Mouse (Mus musculus): ENCODE results near the gene Gmds.

- TF ChIP-seq EP300 (IDR thresholded peaks at IDR 0.05; ENCODE audit: insufficient read depth, low read depth, low read length) = no peak
- no peak for TF ChIP-seq POLR2A (IDR thresholded peaks at IDR 0.05; ENCODE audit: insufficient read depth, low read length)
- no peak for TF ChIP-seq CTCF (IDR thresholded peaks at IDR 0.05; ENCODE audit: low read depth, low read length)
Observed at GRCm38 (mm10) chr13:32118386-32118785, 220.2 kb downstream of the Gmds start.

All from ES-Bruce4 (cell line).